Mouse (Mus musculus) midbrain, postnatal 0 days (tissue): ENCODE measurements around the gene Cd1d1. TPM values are rescaled to one million over a fixed set of nuclear protein-coding genes. Genes with fewer than 3 reads are reported as not detected.
"Not testable (repeated sequence)": the region's sequence is repeated elsewhere in the genome, so short reads cannot be mapped to it uniquely, and the experiment has no call there.

Experiments
- ATAC-seq: fragments of 200-750 bp; cut with Nextera tagmentation; 2 replicates; pipeline ENCODE4 v1.8.0; 2017; ENCODE audit warnings: moderate number of reproducible peaks, mild to moderate bottlenecking, moderate TSS enrichment, moderate library complexity; ENCODE audit not compliant: low FRiP score
- DNase-seq: peaks from one replicate; pipeline ENCODE4 v3.0.0-alpha.2; 2015; ENCODE audit warnings: low spot score
- H3K27ac ChIP-seq: fragments of 300-500 bp; sonication (generic); 2 replicates; pipeline ENCODE4 v1.5.1; 2014; ENCODE audit warnings: low read depth, mild to moderate bottlenecking, low read length, mixed read lengths
- H3K27me3 ChIP-seq: fragments of 300-500 bp; sonication (generic); 2 replicates; pipeline ENCODE4 v1.6.1; 2014; ENCODE audit warnings: low read length, control low read depth, mixed read lengths; ENCODE audit not compliant: insufficient read depth
- H3K36me3 ChIP-seq: fragments of 300-500 bp; sonication (generic); 2 replicates; pipeline ENCODE4 v1.6.1; 2014; ENCODE audit warnings: low read length, control low read depth, mixed read lengths; ENCODE audit not compliant: insufficient read depth
- H3K4me1 ChIP-seq: fragments of 300-500 bp; sonication (generic); 2 replicates; pipeline ENCODE4 v1.6.1; 2014; ENCODE audit warnings: mild to moderate bottlenecking, control low read depth, antibody characterized with exemption, low read length, mixed read lengths; ENCODE audit not compliant: insufficient read depth
- H3K4me2 ChIP-seq: fragments of 300-500 bp; sonication (generic); 2 replicates; pipeline ENCODE4 v1.6.1; 2014; ENCODE audit warnings: low read depth, mild to moderate bottlenecking, low read length, mixed read lengths; ENCODE audit not compliant: poor library complexity, severe bottlenecking
- H3K4me3 ChIP-seq: fragments of 300-500 bp; sonication (generic); 2 replicates; pipeline ENCODE4 v1.5.1; 2014; ENCODE audit warnings: low read depth, mild to moderate bottlenecking, low read length, moderate library complexity
- H3K9ac ChIP-seq: fragments of 300-500 bp; sonication (generic); replicated peaks from 2 replicates; pipeline ENCODE4 v1.6.1; 2014; ENCODE audit warnings: mild to moderate bottlenecking, low read length, moderate library complexity, mixed read lengths; ENCODE audit not compliant: poor library complexity, severe bottlenecking
- H3K9me3 ChIP-seq: fragments of 300-500 bp; sonication (generic); 2 replicates; pipeline ENCODE4 v1.6.1; 2016; ENCODE audit warnings: low read length, control low read depth
- CTCF ChIP-seq: IDR thresholded peaks from 2 replicates; pipeline ENCODE4 v1.5.1; 2016; ENCODE audit warnings: antibody characterized with exemption, mild to moderate bottlenecking
- WGBS: fragments of 180-500 bp; shearing (Covaris S2); extraction: QIAGEN DNeasy Blood & Tissue Kit; methylation state at CpG from one replicate; pipeline ENCODE4 v1.1.7; 2014; 5-methylcytosine and 5-hydroxymethylcytosine counted together
- polyA plus RNA-seq: library from polyadenylated mRNA; unstranded; fragments of >200 nt; fragmentation: Nextera tagmentation; extraction: Ambion mirVana; gene quantifications from 2 replicates; pipeline ENCODE4 v1.2.1, GENCODE M21; 2015
- total RNA-seq: library from RNA; depleted of rRNA; stranded (reverse); fragments of >200 nt; gene quantifications from 2 replicates; pipeline ENCODE4 v1.2.3, GENCODE M21; 2014

Cd1d1 gene
- total and polyA plus RNA-seq, 2 experiments from 2014 or later: 16.2 to 21.3 TPM

GRCm38 (mm10) chr3:87000676-87001075, 1.4 kb upstream of the Cd1d1 start:
- no peak for DNase-seq
- 30% methylated on average over 4 of the region's 4 CpGs for WGBS
- ATAC-seq: no peak

GRCm38 (mm10) chr3:87000051-87000450, 810 bp upstream of the Cd1d1 start:
- Histone ChIP-seq H3K4me1 (no peaks in the 10 kb centered on the region), H3K27ac (no peak overlapping the region), H3K9me3 (no peaks in the 10 kb centered on the region), H3K27me3 (no peaks in the 10 kb centered on the region), H3K9ac (no peak overlapping the region), H3K4me3 (no peak overlapping the region), H3K4me2 (no peak overlapping the region), H3K36me3 (no peaks in the 10 kb centered on the region)
- no peak for TF ChIP-seq CTCF
- DNase-seq (no peak), ATAC-seq (no peak)
- WGBS: 94% methylated on average over 12 of the region's 12 CpGs

More at GRCm38 (mm10) chr3:87000676-87001075, 1.4 kb upstream of the Cd1d1 start:
- Histone ChIP-seq H3K9ac (no peak overlapping the region), H3K4me2 (no peak overlapping the region), H3K27ac (no peak overlapping the region), H3K27me3 (no peaks in the 10 kb centered on the region), H3K36me3 (no peaks in the 10 kb centered on the region), H3K4me1 (no peaks in the 10 kb centered on the region), H3K4me3 (no peak overlapping the region), H3K9me3 (no peaks in the 10 kb centered on the region)
- TF ChIP-seq CTCF: no peak

- WGBS: 2% methylated on average over 23 of the region's 24 CpGs
- not testable (repeated sequence) for H3K27me3 ChIP-seq, H3K4me1 ChIP-seq, H3K36me3 ChIP-seq, H3K9me3 ChIP-seq
- H3K4me2 ChIP-seq: peak overlapping the region; percentile 63
- H3K4me3 ChIP-seq: peak overlapping the region; percentile 49
- ATAC-seq (peak; percentile 93), DNase-seq (peak; percentile 81)
- peak overlapping the region; percentile 71 for H3K27ac ChIP-seq
- peak overlapping the region; percentile 58 for H3K9ac ChIP-seq
Measured at GRCm38 (mm10) chr3:86998433-86999414, 517 bp downstream of the Cd1d1 start.

- WGBS: 95% methylated on average over 4 of the region's 4 CpGs
- H3K9me3 ChIP-seq: no peaks in the 10 kb centered on the region
- no peak overlapping the region for H3K4me3 ChIP-seq
- no peak for DNase-seq
- no peaks in the 10 kb centered on the region for H3K4me1 ChIP-seq
- no peak for ATAC-seq
- no peak for TF ChIP-seq CTCF
- no peak overlapping the region for H3K4me2 ChIP-seq
- H3K9ac ChIP-seq: no peak overlapping the region
- no peak overlapping the region for H3K27ac ChIP-seq
- no peaks in the 10 kb centered on the region for H3K27me3 ChIP-seq
- no peaks in the 10 kb centered on the region for H3K36me3 ChIP-seq
Measured at GRCm38 (mm10) chr3:86996111-86996510, 3.1 kb downstream of the Cd1d1 start.

GRCm38 (mm10) chr3:86995381-86995780, 3.9 kb downstream of the Cd1d1 start:
- Histone ChIP-seq H3K36me3 (no peaks in the 10 kb centered on the region), H3K4me2 (no peak overlapping the region), H3K4me1 (no peaks in the 10 kb centered on the region), H3K9me3 (no peaks in the 10 kb centered on the region), H3K4me3 (no peak overlapping the region), H3K9ac (no peak overlapping the region), H3K27me3 (no peaks in the 10 kb centered on the region), H3K27ac (no peak overlapping the region)
- no peak for TF ChIP-seq CTCF
- ATAC-seq: no peak
- DNase-seq: no peak
- 73% methylated on average over 1 of the region's 1 CpGs for WGBS

GRCm38 (mm10) chr3:86986969-86987368, 12.3 kb downstream of the Cd1d1 start:
- H3K36me3 ChIP-seq, H3K4me1 ChIP-seq, H3K9me3 ChIP-seq, ATAC-seq, H3K9ac ChIP-seq, DNase-seq, H3K27ac ChIP-seq, H3K27me3 ChIP-seq: not testable (repeated sequence)
- Histone ChIP-seq H3K4me3 (peak overlapping the region; percentile 29), H3K4me2 (peak overlapping the region; percentile 61)
- WGBS: 28% methylated on average over 5 of the region's 6 CpGs
